Mouse (Mus musculus): Measurements from ENCODE around the gene Rtl1.

- TF ChIP-seq CTCF (IDR thresholded peaks at IDR 0.05; ENCODE audit: extremely low read depth, insufficient read depth, insufficient read length, insufficient replicate concordance) (no peak), POLR2A (IDR thresholded peaks at IDR 0.05; ENCODE audit: low read depth, low read length) (no peak)
Observed at GRCm38 (mm10) chr12:109607191-109607590, 7.1 kb upstream of the Rtl1 start.

All from spleen, adult 2 months (tissue).